Mouse (Mus musculus): ENCODE data around the gene Esyt2.

GRCm38 (mm10) chr12:116231612-116232011, 49.4 kb upstream of the Esyt2 start:
- TF ChIP-seq EP300 (IDR thresholded peaks at IDR 0.05; ENCODE audit: low read depth), result no peak
- TF ChIP-seq CTCF (IDR thresholded peaks at IDR 0.05; ENCODE audit: low read depth), result no peak
